Mouse (Mus musculus): Measurements from ENCODE around the gene 1700017B05Rik.
"Not testable (repeated sequence)": the region's sequence is repeated elsewhere in the genome, so short reads cannot be mapped to it uniquely, and the experiment has no call there.

Gene 1700017B05Rik

DNA sequence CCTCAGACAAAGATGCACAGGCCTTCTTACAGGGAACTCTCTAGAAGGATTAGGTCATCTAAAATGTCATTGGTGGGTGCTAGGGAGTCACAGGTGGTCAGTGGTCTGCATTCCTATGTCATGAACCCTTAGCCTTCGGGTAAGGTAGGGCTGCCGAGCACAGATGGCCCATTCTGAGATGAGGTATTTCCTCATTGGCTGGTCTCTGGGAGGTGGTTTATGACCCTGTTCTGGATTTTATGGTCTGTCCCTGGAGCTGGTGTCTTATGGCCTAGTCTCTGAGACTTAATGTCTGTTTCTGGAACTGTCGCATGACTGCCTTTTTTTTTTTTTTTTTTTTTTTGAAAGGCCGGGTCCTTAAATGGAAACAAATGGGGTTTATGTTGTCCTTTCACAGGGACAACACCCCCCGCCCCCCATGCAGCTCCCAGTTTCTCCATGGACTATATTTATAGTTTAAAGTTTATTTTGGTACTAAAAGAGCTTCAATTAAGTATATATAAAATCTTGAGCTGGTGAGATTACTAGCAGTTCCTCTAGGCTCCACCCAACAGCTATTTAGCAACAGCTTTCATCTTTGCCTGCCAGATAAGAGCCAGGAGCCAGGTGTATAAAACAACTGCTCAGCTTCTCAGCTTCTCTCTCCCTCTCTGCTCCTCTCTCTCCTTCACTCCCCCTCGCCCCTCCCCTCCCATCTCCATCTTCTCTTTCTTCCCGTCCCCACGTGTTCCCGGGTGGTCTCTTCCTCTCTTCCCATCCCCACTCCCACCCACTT, 49.8 kb downstream of the 1700017B05Rik start:
- DNase-seq = no peak

DNA sequence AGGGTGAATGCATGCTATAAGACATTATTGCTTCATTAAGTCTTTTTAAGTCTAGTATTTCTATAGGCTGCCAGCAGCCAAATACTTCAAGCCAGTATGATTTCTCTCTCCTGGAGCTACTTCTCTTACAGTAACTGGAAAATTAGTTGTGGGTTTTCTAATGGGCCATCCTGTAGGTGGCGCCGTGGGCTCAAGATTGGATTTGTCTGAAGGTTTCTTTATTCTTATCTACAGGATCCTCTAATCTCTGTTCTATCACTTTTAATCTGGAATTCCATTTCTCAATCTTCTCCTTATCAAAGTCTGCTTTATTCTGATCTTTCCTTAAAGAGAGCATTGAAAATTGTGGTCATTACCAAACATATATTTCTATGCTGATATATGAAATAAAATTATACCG, 53.1 kb downstream of the 1700017B05Rik start:
- peak; percentile 12 to 17 for DNase-seq

DNA sequence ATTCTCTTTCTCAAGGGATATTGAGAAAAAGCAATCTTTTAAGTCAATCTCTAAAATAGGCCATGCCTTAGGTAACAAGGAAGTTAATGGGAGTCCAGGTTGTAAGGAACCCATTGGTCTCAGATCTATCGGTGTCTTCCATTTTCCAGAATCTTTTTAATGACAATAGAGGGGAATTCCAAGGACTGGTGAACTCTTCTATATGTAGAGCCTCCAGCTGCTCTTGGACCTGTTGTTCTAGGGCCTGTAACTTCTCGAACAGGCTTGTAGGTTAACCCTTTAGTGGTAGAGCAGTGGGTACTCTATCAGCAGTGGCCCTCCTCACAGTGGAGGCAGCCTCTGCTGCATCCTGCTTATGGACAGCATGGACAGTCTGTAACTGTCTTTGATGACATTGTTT, 55.5 kb downstream of the 1700017B05Rik start:
- no peak for DNase-seq

DNA sequence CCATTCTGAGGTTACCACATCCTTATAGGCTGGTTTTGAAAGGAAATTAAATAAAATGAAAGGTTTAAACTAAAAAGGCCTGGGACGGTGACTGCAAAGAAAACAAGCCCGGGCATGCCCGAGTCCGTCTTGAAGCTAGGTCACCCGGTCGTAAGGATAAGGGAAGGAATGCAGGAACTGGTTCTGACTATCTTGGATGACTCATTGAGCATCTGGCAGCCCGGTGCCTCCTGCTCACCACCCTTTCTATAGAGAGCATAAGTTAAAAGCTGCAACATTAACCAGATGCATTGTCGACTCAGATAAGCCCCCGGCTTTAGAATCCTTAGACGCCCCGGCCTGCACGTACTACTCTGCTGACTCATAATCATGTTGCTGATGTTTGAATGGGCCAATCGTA, 58.8 kb downstream of the 1700017B05Rik start:
- DNase-seq = not testable (repeated sequence)

Data from lung, adult 18-20 months (tissue).